Mouse (Mus musculus) cerebellum, adult 9-11 months (tissue): Measurements from ENCODE around the gene Kdm4b.

Experiments used
- DNase-seq: peaks from one replicate; pipeline ENCODE4 v3.0.0; 2022

Kdm4b gene

DNA sequence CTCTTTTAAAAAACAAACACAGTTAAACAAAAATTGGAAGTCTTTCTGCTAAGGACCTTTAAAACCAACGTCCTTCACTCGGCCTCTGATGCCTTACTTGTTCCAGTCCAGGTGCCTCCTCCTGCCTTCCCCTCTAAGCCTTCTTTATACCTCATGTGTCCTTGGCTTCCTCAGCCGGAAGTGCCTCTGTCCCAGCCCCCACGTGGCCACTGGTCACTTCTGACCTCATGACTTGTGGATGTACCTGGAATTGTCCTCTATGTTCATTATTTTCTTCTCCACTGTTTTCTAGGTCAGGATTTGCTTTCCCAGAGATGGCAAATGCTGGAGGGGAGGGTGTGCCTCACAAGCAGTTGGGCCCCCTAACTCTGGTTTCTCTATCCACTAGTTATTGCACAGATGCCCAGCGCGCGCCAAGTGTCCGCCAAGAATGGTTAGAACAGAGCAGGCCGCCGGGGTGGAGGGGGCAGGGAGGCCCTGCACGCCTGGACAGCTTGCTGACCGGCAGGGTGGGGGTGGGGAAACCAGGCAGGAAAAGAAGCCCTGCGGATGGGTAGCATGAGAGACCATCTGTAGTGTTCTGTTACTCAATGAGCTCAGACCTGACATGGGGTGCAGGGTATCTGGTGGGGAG lies 23.4 kb upstream of the Kdm4b start:
- no peak for DNase-seq

DNA sequence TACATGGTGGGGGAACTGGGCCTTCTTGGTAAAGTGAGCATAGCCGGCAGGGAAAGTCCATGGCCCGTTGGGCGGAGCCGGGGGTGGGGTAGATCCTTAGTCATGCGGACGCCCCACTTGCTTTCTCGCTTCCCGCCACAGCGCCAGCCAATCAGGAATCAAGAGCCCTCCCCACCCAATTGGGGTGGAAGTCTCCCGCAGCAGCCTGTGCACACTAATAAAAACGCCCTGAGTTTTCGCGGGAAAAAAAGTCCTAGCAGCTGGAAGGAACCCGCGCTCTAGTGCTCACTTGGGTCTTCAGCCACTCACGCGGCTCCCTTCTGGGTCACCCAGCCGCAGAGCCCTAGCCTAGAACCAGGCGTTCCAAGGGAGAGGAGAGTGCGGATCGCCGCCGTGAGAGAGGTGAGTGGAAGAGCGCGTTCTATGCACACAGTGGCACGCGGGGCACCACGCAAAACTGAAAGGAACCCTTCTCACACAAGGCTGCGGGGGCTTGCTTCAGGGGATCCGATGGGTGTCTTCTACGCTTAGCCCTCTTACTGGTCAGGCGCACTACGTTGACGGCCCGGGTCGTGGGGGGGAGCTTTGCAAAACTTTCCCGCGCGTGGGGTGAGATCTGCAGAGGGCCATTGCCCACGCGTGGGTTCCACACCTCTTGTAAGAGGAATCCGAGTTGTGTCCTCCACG lies 22.6 kb upstream of the Kdm4b start, which contains the start of gene Uhrf1:
TSS of gene Uhrf1 (plus strand) at position 162 of the 687 bp plus-strand sequence.
- no peak for DNase-seq

DNA sequence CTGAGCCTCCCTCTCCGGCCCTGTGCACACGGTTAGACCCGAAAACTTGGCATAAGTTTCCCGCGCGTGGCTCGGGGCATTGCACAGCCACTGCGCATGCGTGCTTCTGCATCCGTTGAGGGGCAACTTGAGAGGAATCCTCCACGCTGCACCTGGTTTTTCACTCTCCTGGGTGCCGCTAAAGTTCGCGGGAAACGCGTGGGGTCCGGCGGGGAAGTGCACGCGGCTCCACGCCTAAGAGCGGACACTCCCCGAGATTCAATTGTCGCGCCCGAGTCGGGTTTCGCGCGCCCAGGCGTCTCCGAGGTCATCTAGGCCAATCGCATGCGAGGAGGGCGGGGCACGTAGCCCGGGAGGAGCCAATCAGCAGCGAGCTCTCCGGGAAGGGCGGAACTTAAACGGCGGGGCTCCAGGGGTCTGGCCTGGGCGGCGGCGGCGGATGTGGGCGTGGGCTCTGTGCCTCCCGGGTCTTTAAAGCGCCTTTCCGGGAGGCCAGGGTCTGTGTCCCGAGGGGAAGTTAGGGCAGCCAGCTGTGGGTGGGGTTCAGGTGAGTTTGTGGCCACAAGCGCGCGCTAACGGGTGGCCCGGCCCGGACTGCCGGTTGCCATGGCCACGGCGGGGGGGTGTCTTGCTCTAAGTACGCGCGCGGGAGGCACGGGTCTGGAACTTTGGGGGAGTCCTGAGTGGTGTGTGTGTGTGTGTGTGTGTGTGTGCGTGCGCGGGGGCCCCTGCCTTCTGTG lies 21.8 kb upstream of the Kdm4b start:
- DNase-seq, result peak; percentile 90

DNA sequence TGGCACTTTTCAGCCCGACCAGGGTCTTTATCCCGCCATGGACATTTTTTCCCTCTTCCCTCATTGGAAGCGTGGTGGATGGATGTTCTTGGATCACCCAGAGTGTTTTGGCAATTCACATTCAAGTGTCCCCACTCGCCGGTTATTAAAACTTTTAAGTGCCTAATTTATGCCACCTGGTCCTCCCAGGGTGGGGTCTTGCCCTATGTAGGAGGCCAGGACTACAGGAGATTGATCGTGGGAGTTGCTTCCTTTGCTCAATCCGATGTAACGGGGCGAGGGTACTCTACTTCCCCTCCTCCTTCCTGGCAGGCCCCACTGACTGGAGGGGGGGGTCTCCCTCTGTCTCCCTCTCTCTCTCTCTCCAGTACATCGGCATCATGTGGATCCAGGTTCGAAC lies 21.1 kb upstream of the Kdm4b start:
- no peak for DNase-seq

DNA sequence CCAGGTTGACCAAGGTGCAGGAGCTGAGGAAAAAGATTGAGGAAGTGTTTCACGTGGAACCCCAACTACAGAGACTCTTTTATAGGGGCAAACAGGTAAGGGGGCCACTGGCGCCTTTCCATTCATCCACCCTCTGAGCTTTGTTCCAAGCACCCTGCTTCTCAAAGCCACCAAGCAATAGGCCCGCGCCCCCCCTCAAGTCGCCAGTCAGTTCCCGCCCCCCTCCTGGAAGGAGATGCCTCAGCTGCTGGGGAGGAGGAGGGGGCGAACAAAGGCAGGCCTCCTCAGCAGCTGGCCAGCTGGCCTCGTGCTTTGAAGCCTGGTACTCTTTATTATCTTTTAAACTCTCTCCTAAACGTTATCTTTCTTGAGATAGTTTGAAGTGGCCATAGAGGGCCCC lies 20.7 kb upstream of the Kdm4b start:
- no peak for DNase-seq

DNA sequence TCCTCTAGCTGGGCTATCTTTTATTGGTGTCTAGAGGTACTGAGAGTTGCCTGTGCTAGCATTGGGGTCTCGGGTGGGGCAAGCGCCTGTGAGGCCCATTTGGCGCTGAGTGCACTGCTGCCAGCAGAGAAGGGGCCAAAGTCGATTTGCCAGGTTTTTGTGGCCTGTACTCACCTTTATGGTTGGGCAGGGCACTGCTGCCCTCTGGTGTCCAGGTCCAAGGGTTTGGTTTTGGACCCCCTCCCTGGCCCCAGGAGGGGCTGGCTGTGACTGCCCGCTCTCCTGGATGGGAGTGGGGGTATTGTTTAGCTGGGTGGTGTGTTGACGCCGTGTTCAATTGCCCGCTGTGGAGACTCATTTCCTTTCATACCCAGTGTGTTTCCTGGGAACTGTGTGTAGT lies 20.0 kb upstream of the Kdm4b start:
- no peak for DNase-seq

DNA sequence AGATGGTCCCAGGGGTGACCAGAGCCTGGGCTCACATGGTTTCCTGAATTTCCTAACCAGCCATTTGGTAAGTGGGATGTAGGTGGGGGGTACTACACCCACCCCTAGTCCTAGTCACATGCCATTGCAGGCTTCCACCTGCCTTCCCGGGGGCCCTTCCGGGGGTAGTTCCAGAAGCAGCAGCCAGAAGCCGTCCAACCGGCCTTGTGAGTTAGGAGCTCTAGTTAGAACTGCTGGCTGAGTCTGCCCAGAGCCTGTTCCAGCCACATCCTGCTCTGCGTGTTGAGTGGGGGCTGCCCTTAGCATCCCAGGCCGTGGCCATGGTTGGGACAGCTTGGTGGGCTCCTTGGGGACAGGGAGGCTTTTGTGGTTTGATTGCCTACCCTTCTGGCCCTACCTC lies 17.8 kb upstream of the Kdm4b start:
- DNase-seq, result no peak

DNA sequence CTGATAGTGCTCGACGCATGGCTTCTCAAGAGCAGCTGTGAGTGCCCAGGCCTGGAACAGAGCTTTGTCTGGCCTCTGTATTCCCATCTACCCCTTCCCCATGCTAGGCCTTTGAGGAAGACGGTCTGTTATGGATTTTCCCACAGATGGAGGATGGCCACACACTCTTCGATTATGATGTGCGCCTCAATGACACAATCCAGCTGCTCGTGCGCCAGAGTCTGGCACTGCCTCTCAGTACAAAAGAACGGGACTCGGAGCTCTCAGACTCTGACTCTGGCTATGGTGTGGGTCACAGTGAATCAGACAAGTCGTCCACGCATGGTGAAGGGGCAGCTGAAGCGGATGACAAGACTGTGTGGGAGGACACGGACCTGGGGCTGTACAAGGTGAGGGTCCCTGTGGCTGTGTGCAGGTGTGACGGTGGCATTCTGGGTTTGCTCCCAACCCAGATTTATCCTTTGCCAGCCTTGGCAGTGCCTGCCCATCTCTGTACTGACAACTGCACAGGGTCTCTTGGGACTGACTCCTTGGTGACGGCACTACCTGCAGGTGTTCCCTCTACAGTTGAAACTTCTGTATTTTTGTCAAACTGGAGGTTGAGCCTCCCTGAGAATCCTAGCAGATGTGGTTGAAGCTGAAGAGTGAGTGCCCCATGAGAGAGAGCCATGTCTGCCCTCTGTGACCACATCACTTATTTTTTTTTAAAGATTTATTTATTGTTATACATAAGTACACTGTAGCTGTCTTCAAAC lies 16.5 kb upstream of the Kdm4b start:
- no peak for DNase-seq

DNA sequence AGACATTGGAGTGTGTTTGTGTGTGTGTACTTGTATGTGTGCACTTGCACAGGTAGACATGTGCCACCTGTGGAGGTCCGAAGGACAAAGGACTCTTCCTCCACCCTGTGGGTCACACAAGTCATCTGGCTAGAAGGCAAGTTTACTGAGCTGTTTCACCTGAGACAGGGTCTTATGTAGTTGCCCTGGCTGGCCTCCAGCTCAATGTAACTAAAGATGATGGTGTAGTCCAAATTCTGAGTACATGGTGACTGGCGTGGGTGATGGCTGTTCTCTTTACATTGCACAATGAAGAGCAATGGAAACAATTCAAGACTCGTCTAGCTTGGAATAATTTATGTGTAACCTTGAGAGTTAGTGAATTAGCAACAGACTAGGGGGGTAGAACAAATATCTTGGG lies 1.4 kb upstream of the Kdm4b start:
- DNase-seq, result peak; percentile 61

DNA sequence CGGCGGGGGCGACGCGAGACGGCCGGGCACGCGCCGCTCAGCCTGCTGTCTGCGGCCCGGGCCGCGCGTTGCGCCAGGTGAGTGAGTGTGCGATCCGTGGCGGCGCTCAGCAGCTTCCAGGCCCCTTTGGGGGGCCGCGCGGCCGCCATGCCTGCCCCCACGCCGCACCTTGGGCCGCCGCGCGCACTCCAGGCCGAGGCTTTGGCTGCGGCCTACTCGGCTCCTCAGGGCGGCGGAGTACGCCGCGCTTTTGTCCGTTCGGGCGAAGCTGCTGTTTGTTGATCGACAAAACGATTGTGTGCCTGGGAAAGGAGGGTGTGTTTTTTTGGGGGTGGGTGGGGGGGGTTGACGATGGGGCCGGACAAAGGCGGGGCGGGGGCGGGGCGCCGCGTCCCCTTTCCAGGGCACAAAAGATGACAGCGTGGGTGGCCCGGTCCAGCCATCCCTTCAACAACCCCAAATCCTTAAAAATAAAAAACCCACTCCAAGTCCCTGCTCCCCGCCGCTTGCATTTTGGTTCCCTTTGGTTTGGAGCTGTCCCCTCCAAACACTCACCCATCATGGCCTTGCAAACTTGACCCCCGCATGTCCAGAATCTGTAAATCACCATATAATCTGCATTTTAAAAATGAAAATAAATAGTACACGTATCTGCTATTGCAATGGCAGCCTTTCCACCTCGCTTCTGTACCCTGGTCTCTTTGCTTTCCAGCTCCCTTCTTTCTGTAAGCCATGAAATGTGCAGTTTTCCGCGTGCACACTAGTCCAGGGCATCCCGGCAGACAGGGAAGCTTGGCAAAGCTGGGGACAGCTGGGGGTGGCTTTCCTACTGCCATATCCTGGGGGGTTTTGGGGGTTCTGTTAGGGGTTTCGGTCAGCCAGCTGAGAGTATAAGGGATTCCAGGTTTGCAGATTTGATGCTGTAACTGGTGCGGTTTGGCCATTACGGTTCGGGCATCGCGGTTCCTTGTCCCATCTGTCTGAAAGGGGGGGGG lies 588 bp downstream of the Kdm4b start:
- DNase-seq, result peak; percentile 59

DNA sequence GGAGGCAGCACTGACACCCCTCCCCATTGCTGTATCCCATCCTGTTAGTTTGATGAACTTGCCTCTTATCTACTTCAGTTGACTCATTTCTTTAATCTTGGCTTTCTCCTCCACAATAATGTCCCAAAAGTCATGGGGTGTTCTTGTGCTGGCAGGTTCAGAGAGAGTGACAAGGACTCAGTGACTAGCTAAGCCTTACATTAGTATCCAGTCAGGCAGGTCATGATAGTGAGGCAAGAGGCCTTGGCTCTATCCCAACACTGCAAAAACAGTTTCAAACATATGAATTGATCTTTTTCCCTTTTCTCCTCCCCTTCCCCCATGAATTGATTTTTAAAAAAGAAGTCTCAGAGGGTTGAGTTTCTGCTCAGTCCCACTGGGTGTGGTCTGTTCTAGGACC lies 3.4 kb downstream of the Kdm4b start:
- DNase-seq, result no peak

DNA sequence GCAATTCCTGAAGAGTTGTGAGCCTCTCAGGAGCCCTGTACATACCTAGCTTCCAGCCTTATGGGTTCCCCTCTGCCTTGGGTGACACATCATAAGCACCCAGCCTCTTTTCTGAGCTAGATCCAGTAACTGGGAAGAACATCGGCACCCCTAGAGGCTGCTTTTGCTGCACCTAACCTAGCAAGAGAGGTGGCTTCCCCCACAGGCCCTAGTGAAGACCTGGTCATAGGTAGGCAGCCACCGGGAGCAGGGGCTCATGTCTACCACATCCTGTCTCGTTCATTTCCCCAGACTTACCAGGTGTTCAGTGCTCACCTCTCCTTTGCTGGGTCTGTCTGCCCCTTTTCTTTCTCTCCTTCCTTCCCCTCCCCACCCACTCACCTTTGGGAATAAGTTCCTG lies 4.5 kb downstream of the Kdm4b start:
- no peak for DNase-seq

DNA sequence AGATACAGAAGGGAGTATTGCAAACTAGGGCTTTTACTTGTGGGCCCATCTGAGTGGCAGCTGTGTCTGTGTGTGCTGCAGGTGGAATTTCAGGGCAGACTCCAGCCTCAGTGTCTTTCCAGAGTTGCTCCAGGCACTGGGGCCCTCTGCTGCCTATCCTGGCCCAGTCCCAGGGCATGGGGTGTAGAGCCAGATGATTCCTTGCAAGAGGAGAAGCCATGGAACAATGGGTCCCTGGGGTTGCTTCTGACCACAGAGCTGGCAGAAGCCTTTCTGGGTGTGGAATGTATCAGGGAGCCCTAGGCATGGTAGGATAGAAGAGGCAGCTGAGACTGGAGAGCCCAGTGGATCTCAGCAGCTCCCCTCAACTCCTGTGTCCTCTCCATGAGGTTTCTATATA lies 5.4 kb downstream of the Kdm4b start:
- no peak for DNase-seq

DNA sequence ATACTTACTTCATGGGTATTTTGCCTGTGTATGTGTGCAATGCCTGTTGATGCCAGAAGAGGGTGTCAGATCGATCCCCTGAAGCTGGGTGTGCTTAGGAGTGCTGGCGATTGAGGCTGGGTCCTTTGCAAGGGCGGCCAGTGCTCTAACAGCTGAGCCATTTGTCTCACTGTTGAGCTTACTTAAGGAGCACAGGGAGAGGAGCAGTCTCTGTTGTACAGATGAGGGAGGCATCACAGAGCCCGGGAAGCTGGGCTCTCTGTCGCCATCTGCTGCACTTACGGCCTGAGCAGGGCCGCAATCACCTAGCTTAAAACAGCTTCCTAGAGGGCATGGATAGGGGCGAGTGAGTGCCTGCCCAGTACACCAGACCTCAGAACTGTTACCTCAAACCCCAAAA lies 7.1 kb downstream of the Kdm4b start:
- DNase-seq, result no peak

DNA sequence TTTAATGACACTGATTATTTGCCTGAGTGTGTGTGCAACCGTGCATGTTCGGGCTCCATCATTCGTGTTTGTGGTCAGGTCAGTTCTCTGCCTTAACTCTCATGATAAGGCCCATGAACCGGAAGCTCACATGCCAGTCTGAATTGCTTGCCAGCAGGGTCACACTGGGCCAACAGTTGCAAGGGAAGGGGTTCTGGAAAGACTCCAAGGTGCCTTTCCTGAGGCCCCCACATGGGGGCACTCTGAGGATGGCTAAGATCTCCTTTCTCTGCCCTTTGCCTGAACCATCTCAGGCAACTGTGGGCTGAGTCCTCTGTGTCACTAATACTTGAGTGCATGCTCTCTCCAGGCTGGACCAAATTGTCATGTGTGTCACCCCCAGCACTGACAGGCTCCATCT lies 11.3 kb downstream of the Kdm4b start:
- DNase-seq, result peak; percentile 80

DNA sequence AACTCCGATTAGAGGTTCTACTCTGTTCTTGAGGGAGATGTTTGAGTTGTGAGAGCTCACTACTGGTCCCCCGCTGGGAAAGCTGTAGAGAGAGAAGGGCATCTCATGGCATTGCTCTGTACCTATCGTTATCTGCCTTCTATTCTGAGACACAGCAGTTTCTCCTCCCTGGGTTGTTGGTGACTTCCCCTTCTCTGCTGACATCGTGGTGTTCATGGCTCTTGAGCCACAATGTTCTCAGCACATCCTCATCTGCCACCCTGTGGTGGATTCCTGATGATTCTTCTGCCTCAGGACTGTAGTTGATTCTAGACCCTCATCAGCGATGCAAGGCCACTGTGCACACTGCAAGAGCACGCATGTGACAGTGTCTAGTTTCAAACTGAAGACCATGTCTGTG lies 11.9 kb downstream of the Kdm4b start:
- no peak for DNase-seq

DNA sequence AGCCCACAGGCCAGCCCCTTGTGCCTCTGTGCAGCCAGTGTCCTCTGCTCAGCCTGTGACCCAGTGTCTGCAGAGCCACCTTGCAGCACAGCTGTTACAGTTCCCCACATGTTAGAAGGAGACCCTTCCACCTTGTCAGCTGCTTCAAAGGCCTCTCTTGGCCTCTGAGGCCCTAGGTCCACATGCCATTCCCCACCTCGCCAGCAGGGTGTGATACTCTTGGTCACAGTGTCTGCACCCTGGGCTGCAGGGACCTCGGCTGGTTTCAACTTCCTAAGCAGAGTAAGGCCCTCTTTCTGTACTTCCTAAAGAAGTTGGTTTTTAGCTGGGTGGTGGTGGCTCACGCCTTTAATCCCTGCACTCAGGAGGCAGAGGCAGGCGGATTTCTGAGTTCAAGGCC lies 13.0 kb downstream of the Kdm4b start:
- no peak for DNase-seq

DNA sequence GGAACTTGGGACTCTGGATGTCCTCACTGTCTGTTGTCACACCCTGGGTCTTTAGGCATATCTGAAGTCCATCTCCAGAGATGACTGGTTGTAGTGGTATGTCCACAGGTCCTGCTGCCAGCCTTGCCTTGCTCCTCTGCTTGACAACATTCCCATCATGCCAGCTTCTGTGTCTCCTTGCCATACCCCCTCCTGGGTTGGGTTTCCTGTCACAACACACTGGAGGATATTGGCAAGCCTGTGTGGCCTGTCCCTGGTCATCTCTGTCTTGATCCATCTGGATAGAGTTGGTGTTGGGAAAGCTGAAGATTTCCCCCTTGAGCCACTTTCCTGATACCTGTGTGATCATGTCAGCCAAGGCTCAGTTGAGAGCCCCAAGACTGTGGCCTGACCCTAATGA lies 14.9 kb downstream of the Kdm4b start:
- peak; percentile 86 for DNase-seq

DNA sequence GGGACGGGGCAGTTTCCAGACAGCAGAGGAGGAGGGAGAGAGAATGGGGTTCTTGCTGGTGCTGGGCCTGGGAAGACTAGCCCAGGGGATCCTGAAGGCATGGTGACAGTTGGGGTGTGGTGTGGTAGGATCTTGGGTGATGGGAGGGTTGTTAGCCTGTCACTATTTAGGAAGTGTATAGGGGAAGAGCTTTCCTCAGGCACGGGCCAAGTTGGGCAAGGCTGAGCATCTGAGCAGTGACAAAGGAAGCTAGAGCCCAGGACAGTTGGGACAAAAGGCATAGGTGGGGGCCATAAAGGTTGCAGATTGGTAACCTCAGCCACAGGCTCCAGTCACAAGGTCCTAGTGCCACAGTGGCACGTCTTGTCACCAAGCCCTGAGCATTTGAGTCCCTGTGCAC lies 17.6 kb downstream of the Kdm4b start:
- DNase-seq, result no peak

DNA sequence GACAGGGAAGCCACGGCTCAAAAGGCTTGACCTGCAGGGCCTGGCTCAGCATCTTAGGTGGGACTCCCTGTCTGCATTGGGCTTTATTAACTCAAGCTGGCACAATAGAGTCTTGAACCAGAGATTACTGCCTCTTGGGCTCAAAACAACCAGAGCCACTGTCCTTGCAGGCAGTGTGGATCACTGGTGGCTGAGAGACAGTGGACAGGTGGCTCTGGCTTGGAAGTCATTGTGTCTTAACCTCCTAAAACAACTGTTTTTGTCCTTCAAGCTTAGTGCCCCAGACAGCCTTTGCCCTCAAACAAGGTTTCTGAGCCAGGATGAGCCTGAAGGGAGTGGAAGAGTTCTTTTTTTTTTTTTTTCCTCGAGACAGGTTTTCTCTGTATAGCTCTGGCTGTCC lies 19.5 kb downstream of the Kdm4b start:
- DNase-seq, result no peak

DNA sequence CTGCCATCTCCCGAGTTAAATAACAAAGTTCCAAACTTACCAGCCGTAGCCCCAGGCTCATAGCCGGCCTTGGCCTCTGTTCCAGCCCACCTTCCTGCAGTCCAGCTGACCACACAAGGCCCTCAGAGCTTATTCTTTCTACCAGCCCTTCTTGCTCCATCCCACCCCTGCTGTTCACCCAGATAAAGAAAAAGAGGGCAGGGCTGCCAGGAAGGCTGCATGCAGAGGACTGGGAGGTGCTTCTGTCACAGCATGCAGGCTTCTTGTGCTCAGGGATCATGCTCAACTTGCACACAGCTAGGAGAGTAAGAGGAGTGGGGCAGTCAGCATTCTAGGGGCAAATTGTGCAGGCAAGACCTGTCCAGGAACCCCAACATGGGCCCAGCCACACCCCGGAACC lies 22.3 kb downstream of the Kdm4b start:
- no peak for DNase-seq

DNA sequence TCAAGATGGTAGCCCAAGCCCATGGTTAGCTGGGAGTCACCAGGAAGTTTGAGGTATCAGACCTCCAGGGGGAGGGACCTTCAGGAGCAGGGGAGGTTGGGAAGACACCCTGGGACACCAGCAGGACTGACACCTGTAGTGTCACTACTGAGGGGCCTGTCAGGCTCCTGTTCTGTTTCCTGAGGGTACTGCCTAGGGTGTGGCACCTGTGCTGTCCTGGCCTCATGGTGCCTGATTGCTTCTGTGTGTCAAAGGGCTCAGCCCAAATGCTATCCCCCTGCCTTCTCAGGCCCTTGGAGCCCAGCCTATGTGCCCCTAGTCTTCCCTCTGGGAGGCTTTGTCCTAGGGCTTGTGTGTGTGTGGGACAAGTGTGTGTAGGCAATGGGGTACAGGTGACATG lies 22.7 kb downstream of the Kdm4b start:
- DNase-seq, result no peak
